Mouse (Mus musculus) embryo, embryonic 10.5 days (tissue): ENCODE data around the gene March4.

Experiments used
- DNase-seq: peaks from one replicate; pipeline ENCODE4 v3.0.0-alpha.2; 2015; ENCODE audit warnings: low spot score

March4 gene

DNA sequence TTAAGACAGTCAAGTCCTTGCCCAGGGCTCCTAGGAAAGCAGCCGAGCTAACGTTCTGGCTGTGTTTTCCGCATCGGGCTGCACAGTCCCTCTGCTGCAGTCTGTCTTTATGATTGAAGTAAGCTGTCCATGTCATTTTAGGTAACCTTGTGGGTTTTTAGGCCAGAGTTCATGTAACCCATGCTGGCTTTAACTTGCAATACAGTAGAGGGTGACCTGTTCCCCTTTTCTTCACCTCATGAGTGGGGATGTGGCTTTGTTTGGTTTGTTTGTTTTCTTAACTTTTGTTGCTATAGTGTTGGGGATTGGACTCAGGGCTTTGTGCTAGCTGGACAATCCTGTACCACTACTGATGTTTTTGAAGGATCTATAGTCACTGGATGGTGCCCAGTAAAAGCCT is 146.3 kb downstream of the March4 start:
- no peak for DNase-seq

DNA sequence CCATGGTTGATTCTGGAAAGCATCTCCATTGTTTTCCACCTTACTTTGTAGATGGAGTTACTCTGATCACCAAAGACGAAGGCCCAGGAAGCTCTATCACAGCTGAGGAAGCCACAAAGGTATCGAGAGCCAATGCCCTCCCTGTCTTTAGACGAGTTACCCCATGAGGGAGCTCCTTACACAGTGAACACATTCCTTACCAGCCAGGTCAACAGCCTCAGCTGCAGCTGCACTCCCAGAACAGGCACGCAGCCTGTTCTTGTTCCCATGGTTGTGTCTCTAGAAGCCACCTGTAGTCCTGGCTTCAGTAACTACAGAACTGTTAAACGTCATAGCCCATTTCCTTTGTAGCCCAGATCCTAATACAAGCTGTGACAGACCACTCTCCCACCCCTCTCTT is 153.1 kb downstream of the March4 start:
- DNase-seq: no peak

DNA sequence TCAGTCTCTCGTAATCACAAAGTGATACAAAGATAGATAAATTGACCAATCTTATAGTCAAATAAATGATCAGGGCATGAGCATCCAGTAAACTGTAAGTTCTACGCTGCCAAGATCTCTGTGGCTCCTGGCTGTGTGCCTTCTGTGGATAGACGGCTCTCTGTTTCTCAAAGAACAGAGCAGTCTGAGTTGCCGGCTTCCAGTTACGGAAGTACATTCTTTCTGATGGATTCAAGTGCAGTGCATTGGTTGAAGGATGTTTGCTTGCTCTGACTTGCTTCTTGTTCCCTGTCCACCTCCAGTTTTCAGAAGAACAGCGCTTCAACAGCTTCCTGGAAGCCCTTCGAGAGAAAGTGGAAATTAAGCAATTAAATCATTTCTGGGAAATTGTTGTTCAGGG is 153.7 kb downstream of the March4 start:
- DNase-seq: no peak

DNA sequence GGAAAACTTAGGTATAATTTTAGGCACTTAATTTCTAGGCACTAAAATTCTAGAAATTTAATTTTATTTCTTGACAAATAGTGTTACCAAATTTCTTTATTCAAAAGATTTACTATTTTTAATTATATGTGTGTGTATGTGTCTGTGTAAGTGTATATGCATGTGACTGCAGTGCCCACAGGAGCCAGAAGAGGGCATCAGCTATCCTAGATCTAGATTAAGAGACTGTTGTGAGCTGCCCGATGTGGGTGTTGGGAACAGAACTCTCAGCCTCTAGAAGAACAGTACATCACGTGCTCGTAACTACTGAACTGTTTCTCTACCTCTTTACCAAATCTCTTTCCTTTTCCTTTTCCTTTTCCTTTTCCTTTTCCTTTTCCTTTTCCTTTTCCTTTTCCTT is 156.2 kb downstream of the March4 start:
- DNase-seq: no peak

DNA sequence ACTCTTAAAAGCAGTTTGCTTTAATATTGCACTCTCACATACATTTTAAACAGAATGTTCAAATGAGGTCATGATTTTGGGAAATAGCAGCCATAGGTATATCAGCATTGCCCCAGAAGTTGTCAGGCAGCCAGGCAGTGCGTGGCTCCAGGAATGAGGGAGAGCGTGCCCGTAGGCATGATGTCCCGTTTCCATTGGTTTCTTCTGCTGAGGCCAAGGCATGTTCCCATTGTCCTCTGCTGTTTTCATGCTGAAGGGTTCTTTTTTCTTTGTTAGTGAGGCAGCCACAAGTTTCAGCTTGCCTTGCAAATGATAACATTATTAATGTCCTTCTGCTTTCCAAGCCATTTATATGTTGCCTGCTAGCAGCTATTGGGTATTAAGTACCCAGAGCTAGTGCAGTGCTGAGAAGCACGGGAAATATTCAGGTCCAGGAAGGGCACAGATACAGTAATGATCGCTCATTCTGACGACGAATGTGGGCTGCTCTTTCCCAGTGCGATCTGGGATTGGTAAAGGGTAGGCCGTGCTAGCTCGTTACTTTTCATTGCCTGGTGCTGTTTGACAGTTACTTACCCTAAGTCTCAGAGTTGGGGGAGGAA is 156.9 kb downstream of the March4 start:
- no peak for DNase-seq

DNA sequence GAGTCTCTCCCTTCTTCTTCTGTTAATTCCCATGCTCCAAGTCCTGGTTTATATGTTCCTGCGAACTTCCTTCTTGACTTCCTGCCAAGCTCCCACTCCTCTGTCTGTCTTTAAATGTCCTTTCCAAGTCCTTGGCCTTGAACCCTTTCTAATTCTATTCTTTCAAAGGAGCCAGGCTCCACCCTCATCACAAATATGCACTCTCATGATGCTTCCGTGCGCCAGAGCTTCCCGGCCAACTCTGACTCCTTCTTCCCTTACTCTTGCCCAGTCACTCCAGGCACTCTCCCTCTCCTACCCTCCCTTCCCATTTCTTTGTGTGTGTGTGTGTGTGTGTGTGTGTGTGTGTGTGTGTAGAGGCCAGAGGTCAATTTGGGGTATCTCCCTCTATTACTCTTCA is 158.6 kb downstream of the March4 start:
- DNase-seq: no peak
